Mouse (Mus musculus): ENCODE results near the gene Zdhhc23. TPM values are rescaled to one million over a fixed set of nuclear protein-coding genes. Genes with fewer than 3 reads are reported as not detected.

Zdhhc23 gene
- polyA plus RNA-seq, 1 experiment from 2014 or later, result 1.4 TPM

DNA sequence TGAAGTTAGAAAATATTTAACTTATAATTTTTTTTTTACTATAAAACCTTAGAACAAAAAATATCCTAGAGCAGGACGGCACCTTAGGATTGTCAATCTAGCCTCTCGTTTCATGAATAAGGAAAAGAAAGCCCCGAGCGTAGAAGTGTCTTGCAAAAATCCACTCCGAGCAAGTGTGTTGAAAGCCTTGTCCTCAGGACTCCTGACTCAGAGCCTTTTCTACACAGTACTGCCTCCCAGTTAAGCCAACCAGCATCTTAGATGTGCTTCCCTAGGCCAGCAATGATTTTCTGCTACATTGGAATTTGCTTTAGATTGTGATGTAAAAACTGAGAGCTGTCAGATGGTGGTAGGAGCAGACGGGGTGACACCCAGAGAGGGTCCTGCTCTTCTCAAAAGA is 46.5 kb downstream of the Zdhhc23 start:
- DNase-seq (ENCODE audit: low spot score) (no peak), ATAC-seq (replicated peaks; ENCODE audit: low FRiP score) (no peak)
- peaks cover 8% of the 10 kb centered on the region; the same call in 1 of the 2 replicates for H3K4me1 ChIP-seq (replicated peaks; ENCODE audit: control insufficient read depth, insufficient read depth, low read length)

DNA sequence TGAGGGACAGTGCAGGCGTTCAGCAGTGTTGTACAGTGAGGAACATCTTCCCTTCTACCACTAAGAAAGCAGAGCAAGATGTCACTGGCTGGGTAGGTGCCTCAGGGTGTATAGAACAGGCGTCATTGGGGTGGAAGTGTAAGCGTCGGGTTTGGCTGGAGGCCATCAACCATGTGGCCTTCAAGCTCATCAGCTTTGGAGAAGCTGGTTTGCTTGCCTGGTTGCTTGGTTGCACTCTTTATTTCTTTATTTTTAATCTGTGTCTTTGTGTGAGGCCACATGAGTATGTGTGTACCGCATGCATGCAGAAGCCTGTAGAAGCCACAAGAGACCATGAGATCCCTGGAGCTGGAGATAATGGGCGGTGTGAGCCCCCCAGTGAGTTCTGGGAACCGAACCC is 47.3 kb downstream of the Zdhhc23 start:
- Histone ChIP-seq H3K9ac (ENCODE audit: low read depth, low read length) (no peak overlapping the region), H3K27ac (ENCODE audit: low read depth, low read length) (no peak overlapping the region), H3K27me3 (replicated peaks; ENCODE audit: control insufficient read depth, insufficient read depth, low read length) (no peaks in the 10 kb centered on the region), H3K36me3 (ENCODE audit: control insufficient read depth, insufficient read depth, low read length) (no peaks in the 10 kb centered on the region), H3K4me3 (ENCODE audit: low read depth, low read length) (no peak overlapping the region), H3K4me1 (replicated peaks; ENCODE audit: control insufficient read depth, insufficient read depth, low read length) (peaks cover 8% of the 10 kb centered on the region; the same call in 1 of the 2 replicates), H3K9me3 (ENCODE audit: control insufficient read depth, low read length) (no peaks in the 10 kb centered on the region), H3K4me2 (no peak overlapping the region)
- ATAC-seq (replicated peaks; ENCODE audit: low FRiP score) (no peak), DNase-seq (ENCODE audit: low spot score) (no peak)
- WGBS, result 84% methylated on average over 7 of the region's 7 CpGs

More for the DNA sequence above, 46.5 kb downstream of the Zdhhc23 start:
- no peak overlapping the region for H3K27ac ChIP-seq (ENCODE audit: low read depth, low read length)
- H3K4me2 ChIP-seq, result no peak overlapping the region
- H3K36me3 ChIP-seq (ENCODE audit: control insufficient read depth, insufficient read depth, low read length), result no peaks in the 10 kb centered on the region
- H3K27me3 ChIP-seq (replicated peaks; ENCODE audit: control insufficient read depth, insufficient read depth, low read length), result no peaks in the 10 kb centered on the region
- WGBS, result 83% methylated on average over 6 of the region's 6 CpGs
- H3K4me3 ChIP-seq (ENCODE audit: low read depth, low read length), result no peak overlapping the region
- no peak overlapping the region for H3K9ac ChIP-seq (ENCODE audit: low read depth, low read length)
- no peaks in the 10 kb centered on the region for H3K9me3 ChIP-seq (ENCODE audit: control insufficient read depth, low read length)

DNA sequence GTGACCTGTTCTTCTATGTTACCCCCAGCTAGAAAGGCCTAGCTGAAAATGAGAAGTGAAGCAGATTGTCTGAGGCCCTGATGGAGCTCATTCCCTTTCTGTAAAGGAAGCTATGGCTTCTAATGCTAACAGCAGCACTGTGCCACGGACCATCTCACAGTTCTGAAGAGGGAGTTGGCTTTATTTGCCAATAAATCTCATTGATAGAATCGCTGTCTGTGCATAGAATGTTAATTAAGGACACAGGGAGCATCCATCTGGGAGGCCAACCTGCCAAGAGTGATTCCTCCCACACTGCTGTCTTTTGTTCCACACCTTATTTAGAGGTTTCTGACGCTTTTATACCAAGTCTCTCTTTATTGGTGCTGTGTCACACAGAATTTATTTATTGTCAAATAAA is 48.1 kb downstream of the Zdhhc23 start:
- Histone ChIP-seq H3K4me1 (replicated peaks; ENCODE audit: control insufficient read depth, insufficient read depth, low read length) (peaks cover 5% of the 10 kb centered on the region; the same call in 1 of the 2 replicates), H3K9ac (ENCODE audit: low read depth, low read length) (no peak overlapping the region), H3K4me3 (ENCODE audit: low read depth, low read length) (no peak overlapping the region), H3K4me2 (no peak overlapping the region), H3K27ac (ENCODE audit: low read depth, low read length) (no peak overlapping the region), H3K36me3 (ENCODE audit: control insufficient read depth, insufficient read depth, low read length) (no peaks in the 10 kb centered on the region), H3K9me3 (ENCODE audit: control insufficient read depth, low read length) (no peaks in the 10 kb centered on the region), H3K27me3 (replicated peaks; ENCODE audit: control insufficient read depth, insufficient read depth, low read length) (no peaks in the 10 kb centered on the region)
- ATAC-seq (replicated peaks; ENCODE audit: low FRiP score), result no peak
- DNase-seq (ENCODE audit: low spot score), result no peak
- WGBS, result 76% methylated on average over 3 of the region's 3 CpGs

DNA sequence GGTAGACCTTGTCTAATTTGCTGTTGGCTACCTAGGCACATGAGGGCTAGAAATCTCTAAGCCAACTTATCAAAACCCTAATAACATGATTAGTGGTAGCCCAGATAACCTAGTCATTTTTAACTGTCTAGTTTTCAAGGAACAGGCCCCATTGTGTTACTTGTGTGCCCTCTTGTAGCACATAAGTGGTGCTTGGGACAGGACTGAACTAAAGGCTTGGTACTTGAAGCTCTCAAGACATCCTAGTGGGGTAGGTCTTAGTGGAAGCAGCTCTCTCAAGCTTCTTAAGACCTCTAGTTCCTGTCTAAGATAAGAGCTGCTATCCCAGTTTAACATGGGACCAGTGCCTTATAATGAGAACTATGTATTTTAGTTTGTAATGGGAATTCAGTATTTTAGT is 49.0 kb downstream of the Zdhhc23 start:
- H3K9me3 ChIP-seq (ENCODE audit: control insufficient read depth, low read length), result no peaks in the 10 kb centered on the region
- no peaks in the 10 kb centered on the region for H3K4me1 ChIP-seq (replicated peaks; ENCODE audit: control insufficient read depth, insufficient read depth, low read length)
- H3K4me3 ChIP-seq (ENCODE audit: low read depth, low read length), result no peak overlapping the region
- no peak overlapping the region for H3K27ac ChIP-seq (ENCODE audit: low read depth, low read length)
- ATAC-seq (replicated peaks; ENCODE audit: low FRiP score) (no peak), DNase-seq (ENCODE audit: low spot score) (no peak)
- no peaks in the 10 kb centered on the region for H3K27me3 ChIP-seq (replicated peaks; ENCODE audit: control insufficient read depth, insufficient read depth, low read length)
- H3K4me2 ChIP-seq, result no peak overlapping the region
- no peaks in the 10 kb centered on the region for H3K36me3 ChIP-seq (ENCODE audit: control insufficient read depth, insufficient read depth, low read length)
- H3K9ac ChIP-seq (ENCODE audit: low read depth, low read length), result no peak overlapping the region

DNA sequence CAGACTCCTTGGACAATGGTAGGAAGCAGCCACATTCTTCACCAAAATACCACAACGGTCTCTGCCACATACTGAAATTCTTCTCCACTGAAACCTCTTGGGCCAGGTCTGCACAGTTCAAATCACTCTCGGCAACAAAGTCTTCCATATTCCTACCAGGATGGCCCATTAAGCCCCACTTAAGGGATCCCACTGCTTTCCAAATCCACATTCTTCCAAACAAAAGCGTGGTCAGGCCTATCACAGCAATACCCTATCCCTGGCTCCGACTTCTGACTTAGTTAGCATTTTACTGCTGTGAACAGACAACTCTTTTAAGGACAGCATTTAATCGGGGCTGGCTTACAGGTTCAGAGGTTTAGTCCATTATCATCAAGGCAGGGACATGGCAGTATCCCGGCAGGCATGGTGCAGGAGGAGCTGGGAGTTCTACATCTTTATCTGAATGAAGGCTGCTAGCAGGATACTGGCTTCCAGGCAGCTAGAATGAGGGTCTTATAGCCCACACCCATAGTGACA is 53.2 kb downstream of the Zdhhc23 start, which contains the start of gene Qtrt2:
TSS of gene Qtrt2 (minus strand) at position 469 of the 519 bp plus-strand sequence.
- Histone ChIP-seq H3K4me1 (replicated peaks; ENCODE audit: control insufficient read depth, insufficient read depth, low read length) (no peaks in the 10 kb centered on the region), H3K27ac (ENCODE audit: low read depth, low read length) (no peak within 1 kb of the TSS), H3K4me2 (no peak within 1 kb of the TSS), H3K4me3 (ENCODE audit: low read depth, low read length) (no peak within 1 kb of the TSS), H3K9ac (ENCODE audit: low read depth, low read length) (no peak within 1 kb of the TSS), H3K9me3 (ENCODE audit: control insufficient read depth, low read length) (no peaks in the 10 kb centered on the region), H3K36me3 (ENCODE audit: control insufficient read depth, insufficient read depth, low read length) (no peaks in the 10 kb centered on the region), H3K27me3 (replicated peaks; ENCODE audit: control insufficient read depth, insufficient read depth, low read length) (no peaks in the 10 kb centered on the region)
- 73% methylated on average over 6 of the region's 6 CpGs for WGBS
- DNase-seq (ENCODE audit: low spot score) (no peak), ATAC-seq (replicated peaks; ENCODE audit: low FRiP score) (no peak)

DNA sequence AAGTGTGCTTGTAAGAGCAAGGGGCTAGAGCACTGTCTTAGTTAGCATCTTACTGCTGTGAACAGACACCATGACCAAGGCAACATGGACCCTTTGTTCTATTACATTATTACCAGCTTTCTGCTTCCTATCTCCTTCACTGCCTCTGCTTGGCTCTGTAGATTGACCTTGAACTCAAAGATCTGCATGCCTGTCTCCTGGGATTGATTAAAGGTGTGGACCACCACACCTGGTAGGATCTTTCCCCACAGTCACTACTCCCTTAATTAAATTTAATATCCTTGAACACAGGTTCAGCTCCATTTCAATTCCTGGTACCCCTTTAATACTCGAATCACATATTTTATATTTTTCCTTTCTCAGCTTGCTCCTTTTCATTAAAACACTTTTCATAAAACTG is 53.7 kb downstream of the Zdhhc23 start:
- no peak overlapping the region for H3K4me3 ChIP-seq (ENCODE audit: low read depth, low read length)
- no peak for ATAC-seq (replicated peaks; ENCODE audit: low FRiP score)
- H3K27me3 ChIP-seq (replicated peaks; ENCODE audit: control insufficient read depth, insufficient read depth, low read length), result no peaks in the 10 kb centered on the region
- H3K27ac ChIP-seq (ENCODE audit: low read depth, low read length), result no peak overlapping the region
- WGBS, result 76% methylated on average over 1 of the region's 1 CpGs
- H3K9me3 ChIP-seq (ENCODE audit: control insufficient read depth, low read length), result no peaks in the 10 kb centered on the region
- DNase-seq (ENCODE audit: low spot score), result no peak
- H3K4me1 ChIP-seq (replicated peaks; ENCODE audit: control insufficient read depth, insufficient read depth, low read length), result no peaks in the 10 kb centered on the region
- no peaks in the 10 kb centered on the region for H3K36me3 ChIP-seq (ENCODE audit: control insufficient read depth, insufficient read depth, low read length)
- H3K4me2 ChIP-seq, result no peak overlapping the region
- H3K9ac ChIP-seq (ENCODE audit: low read depth, low read length), result no peak overlapping the region

DNA sequence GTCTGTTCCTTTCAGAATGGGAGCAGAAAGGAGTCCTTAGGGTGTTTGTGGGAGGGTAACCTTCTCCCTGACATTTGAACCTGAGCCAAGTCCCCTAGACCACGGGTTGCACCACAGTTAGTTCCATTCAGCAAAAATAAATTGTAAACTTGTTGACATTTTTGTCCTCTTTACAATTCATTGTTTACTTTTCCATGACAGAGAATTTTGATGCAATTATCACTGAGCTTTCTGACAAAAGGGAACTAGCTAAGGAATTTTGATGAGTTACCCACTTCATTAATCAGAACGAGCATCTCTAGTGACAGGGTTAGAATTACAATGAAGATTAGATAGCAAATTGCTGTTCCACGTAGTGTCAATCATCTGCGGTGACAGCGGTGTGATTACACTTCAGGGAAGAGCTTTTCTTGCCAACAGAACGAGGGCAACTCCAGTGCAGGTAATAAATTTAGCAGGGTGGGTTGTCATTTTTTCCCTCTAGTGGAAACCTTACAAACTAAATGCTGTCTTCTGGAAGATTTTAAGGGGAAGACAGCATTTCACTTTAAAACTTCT is 54.5 kb downstream of the Zdhhc23 start:
- no peak overlapping the region for H3K9ac ChIP-seq (ENCODE audit: low read depth, low read length)
- no peak for DNase-seq (ENCODE audit: low spot score)
- 59% methylated on average over 6 of the region's 6 CpGs for WGBS
- no peak for ATAC-seq (replicated peaks; ENCODE audit: low FRiP score)
- no peaks in the 10 kb centered on the region for H3K4me1 ChIP-seq (replicated peaks; ENCODE audit: control insufficient read depth, insufficient read depth, low read length)
- H3K4me3 ChIP-seq (ENCODE audit: low read depth, low read length), result no peak overlapping the region
- no peak overlapping the region for H3K4me2 ChIP-seq
- H3K27ac ChIP-seq (ENCODE audit: low read depth, low read length), result no peak overlapping the region
- no peaks in the 10 kb centered on the region for H3K27me3 ChIP-seq (replicated peaks; ENCODE audit: control insufficient read depth, insufficient read depth, low read length)
- no peaks in the 10 kb centered on the region for H3K9me3 ChIP-seq (ENCODE audit: control insufficient read depth, low read length)
- H3K36me3 ChIP-seq (ENCODE audit: control insufficient read depth, insufficient read depth, low read length), result no peaks in the 10 kb centered on the region

DNA sequence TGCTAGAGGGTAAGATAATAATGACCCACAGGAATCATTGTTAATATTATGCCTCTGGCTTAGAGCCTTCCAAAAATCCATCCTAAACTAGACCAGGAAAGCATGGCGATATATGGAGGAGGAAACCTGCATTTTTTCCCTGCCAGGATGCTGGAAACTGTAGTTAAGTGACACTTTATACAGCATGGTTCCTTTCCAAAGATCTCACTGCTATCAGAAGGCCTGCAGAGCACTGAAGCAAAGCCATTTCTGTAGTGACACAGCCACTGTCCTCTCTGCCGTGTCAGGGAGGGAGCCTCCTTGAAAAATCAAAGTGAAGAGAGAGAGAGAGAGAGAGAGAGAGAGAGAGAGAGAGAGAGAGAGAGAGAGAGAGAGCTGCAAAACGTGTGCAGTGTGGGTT is 57.0 kb downstream of the Zdhhc23 start:
- H3K9ac ChIP-seq (ENCODE audit: low read depth, low read length), result no peak overlapping the region
- 64% methylated on average over 3 of the region's 3 CpGs for WGBS
- no peak overlapping the region for H3K4me3 ChIP-seq (ENCODE audit: low read depth, low read length)
- H3K27me3 ChIP-seq (replicated peaks; ENCODE audit: control insufficient read depth, insufficient read depth, low read length), result no peaks in the 10 kb centered on the region
- no peak overlapping the region for H3K27ac ChIP-seq (ENCODE audit: low read depth, low read length)
- no peaks in the 10 kb centered on the region for H3K9me3 ChIP-seq (ENCODE audit: control insufficient read depth, low read length)
- DNase-seq (ENCODE audit: low spot score) (no peak), ATAC-seq (replicated peaks; ENCODE audit: low FRiP score) (no peak)
- 0 out of 2 replicates have a peak, but pooled peaks cover 3% of the 10 kb centered on the region for H3K4me1 ChIP-seq (replicated peaks; ENCODE audit: control insufficient read depth, insufficient read depth, low read length)
- no peaks in the 10 kb centered on the region for H3K36me3 ChIP-seq (ENCODE audit: control insufficient read depth, insufficient read depth, low read length)
- H3K4me2 ChIP-seq, result no peak overlapping the region

DNA sequence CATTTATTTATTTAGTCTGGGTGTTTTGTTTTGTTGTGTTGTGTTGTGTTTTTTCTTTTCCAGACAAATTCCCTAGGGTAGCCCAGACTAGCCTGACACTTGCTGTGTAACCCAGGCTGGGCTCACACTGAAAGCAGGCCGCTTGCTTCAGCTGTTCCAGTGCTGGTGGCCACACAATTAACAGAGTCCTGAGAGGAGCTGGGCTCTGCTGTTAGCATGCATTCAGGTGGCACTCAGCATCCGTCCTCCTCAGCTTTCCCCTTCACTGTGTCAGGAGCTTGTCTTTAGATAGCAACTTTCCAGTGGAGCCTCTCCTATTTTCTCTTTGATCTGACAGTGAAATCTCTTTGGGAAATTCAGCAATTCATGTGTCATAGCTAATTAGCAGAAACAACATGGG is 57.6 kb downstream of the Zdhhc23 start:
- Histone ChIP-seq H3K4me2 (no peak overlapping the region), H3K27ac (ENCODE audit: low read depth, low read length) (no peak overlapping the region), H3K9ac (ENCODE audit: low read depth, low read length) (no peak overlapping the region), H3K36me3 (ENCODE audit: control insufficient read depth, insufficient read depth, low read length) (no peaks in the 10 kb centered on the region), H3K9me3 (ENCODE audit: control insufficient read depth, low read length) (no peaks in the 10 kb centered on the region), H3K4me3 (ENCODE audit: low read depth, low read length) (no peak overlapping the region), H3K4me1 (replicated peaks; ENCODE audit: control insufficient read depth, insufficient read depth, low read length) (0 out of 2 replicates have a peak, but pooled peaks cover 3% of the 10 kb centered on the region), H3K27me3 (replicated peaks; ENCODE audit: control insufficient read depth, insufficient read depth, low read length) (no peaks in the 10 kb centered on the region)
- DNase-seq (ENCODE audit: low spot score), result no peak
- no peak for ATAC-seq (replicated peaks; ENCODE audit: low FRiP score)
- WGBS, result 83% methylated on average over 2 of the region's 2 CpGs

Measured in liver, embryonic 11.5 days (tissue).